Mouse (Mus musculus) CH12F3 (cell line): ENCODE results near the gene Slc12a5.

Experiments
- in situ Hi-C: fragments of 300-500 bp; cut with MboI; formaldehyde crosslinking; loops from 2 replicates; pipeline ENCODE4 v1.14.3; 2020; ENCODE audit warnings: low sequenced_read_pairs

Slc12a5 gene

DNA sequence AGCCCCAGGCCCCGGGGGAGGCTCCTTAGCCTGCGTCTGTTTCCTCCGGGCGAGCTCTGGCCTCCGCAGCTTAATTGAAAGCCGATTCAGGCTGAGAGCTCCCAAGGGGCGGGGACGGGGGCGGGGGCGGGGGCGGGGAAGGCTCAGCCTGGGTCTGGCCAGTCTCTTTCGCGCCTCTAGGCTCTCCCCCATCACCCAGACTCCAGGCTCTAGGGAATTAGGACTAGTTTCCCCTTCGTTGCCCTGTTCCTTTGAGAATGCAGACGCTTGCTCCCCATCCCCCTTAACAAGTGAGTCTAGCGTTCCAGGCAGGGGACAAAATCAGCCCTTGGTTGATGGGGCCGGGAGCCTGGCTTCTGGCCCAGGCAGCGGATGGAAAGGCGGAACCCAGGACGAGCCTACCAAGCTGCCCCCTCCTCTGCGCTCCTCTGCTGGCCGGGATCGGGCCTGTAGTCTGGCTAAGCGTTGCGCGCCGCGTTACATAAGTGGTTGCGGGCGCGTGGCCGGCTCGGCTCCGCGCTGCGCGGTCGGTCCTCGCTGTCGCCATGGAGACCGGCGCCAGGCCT, 10.1 kb downstream of the Slc12a5 start:
- in situ Hi-C loops, result loop anchor here (25.0 kb wide), 1 partner anchor 292 kb away; no protein-coding TSS in a partner anchor

GRCm38 (mm10) chr2:164972646-164973045, 12.0 kb downstream of the Slc12a5 start:
- in situ Hi-C loops, result loop anchor here (25.0 kb wide), 1 partner anchor 290 kb away; no protein-coding TSS in a partner anchor

- in situ Hi-C loops, result no loop called here
These were observed 15.0 kb downstream of the Slc12a5 start for GRCm38 (mm10) chr2:164975611-164976010.

GRCm38 (mm10) chr2:164979749-164980148, 19.1 kb downstream of the Slc12a5 start:
- in situ Hi-C loops, result no loop called here

DNA sequence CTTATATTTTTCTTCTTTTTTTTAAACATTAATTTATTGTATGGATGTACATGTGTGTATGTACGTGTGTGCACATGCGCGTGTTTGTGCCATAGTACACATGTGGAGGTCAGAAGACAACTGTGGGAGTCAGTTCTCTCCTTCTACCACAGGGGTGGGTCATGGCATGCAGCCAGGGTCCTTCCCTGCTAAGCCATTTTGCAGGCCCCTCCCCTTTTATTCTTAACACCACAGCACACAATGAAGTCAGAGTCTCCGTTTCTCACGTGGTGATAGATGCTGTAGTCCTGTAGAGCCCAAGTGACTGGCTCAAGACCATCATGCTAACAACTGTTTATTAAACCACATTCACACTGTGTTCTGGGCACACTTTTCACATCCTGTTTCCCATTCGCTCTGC, 25.4 kb downstream of the Slc12a5 start:
- in situ Hi-C loops, result no loop called here

GRCm38 (mm10) chr2:164986371-164987027, 25.9 kb downstream of the Slc12a5 start:
- in situ Hi-C loops, result no loop called here

DNA sequence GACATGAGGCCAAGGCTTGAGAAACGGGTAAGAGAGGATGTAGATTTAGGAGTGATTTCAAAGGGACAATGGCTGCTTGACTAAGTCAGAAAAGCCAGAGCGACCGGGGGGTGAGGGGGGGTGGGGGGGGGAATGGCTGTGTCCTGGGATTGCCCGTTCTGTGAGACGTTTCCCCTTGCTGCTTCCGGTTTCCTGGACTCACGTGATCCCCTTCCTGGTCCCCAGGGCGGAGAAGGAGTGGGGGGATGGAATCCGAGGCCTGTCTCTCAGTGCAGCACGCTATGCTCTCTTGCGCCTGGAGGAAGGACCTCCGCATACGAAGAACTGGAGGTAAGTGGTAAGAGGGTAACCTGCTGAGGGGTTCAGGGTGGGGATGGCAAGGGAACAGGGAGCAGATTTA, 28.2 kb downstream of the Slc12a5 start:
- in situ Hi-C loops, result no loop called here

DNA sequence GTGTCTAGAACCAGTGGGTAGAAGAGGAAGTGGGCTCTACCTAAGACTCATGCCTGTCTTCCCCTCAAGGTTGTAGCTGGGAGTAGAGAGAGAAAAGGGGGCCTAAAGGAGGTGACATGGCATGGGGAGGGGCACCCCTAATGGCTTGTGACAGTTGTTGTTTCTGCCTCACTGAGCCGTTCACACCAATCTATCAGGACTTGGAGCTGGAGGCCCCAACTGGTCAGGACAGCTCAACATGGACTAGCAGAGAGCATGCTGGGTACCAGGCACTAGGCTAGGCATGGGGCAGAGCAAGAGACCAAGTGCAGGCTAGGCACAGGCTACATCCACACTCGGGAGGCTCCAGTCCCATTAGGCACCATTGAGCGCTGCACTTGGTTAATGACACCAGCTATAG, 30.5 kb downstream of the Slc12a5 start:
- in situ Hi-C loops, result no loop called here

DNA sequence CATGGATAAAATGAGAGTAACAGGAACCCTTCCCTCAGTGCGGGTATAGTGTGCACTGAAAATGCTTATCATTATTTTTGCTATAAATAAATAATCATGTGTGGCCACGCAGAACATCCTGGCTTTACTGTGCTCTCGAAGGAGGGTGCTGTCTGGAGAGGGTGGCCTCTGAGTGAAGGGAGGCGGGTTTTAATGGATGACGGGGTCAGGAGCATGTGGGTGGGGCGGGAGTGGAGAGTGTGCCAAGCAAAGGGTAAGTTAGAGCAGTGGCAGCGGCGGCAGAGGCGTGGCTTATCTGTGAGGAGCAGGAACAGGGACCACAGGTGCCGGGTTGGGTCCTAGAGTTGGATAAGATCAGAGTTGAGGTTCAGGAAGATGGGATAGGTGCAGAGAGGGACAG, 31.2 kb downstream of the Slc12a5 start:
- in situ Hi-C loops, result no loop called here

GRCm38 (mm10) chr2:164994156-164994555, 33.6 kb downstream of the Slc12a5 start:
- in situ Hi-C loops, result no loop called here

- in situ Hi-C loops, result no loop called here
These were observed 34.2 kb downstream of the Slc12a5 start for GRCm38 (mm10) chr2:164994659-164995428.

DNA sequence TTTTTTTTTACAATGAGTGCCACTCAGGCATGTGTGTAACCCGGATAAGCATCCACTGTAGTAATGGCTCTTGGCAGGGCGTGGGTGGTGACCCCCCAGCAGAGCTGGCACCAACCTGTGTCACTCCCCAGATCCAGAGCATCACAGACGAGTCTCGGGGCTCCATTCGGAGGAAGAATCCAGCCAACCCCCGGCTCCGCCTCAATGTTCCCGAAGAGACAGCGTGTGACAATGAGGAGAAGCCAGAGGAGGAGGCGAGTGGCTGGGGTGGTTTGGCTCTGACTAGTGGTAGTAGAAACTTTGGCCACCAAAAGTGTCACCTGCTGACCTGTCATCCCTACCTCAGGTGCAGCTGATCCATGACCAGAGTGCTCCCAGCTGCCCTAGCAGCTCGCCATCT, 35.4 kb downstream of the Slc12a5 start:
- in situ Hi-C loops, result no loop called here

DNA sequence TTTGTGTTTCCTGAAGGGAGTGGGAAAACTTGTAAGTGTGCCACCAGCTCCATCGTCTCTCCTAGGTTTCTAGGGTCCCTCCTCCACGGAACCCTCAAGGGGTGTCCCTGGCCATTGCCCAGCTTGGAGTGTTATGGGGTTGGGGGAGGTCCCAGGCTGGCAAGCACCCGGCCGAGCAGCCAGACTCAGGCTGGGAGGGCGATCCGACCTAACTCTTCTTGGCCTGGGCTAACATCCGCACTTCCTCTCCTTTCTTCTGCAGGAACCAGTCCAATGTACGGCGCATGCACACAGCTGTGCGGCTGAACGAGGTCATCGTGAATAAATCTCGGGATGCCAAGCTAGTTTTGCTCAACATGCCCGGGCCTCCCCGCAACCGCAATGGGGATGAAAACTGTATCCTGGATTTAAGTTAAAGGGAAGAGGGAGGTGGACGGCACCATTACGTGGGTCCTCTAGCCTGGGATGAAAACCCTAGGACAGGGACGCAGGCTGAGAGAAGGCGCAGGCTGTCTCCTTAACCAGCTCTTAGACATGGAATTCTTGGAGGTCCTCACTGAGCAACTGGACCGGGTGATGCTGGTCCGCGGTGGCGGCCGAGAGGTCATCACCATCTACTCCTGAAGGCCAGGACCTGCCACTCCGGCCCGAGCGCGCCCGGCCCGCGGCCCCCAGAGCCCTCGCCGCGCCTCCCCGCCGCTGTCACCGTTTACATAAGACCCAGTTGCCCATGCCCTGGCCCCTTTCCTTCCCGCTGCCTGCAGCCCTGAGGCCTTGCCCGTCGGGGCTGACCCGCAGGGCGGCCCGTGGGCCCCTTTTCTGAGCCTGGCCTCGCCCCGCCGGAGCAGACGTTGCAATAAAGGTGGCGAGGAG, 36.5 kb downstream of the Slc12a5 start:
- in situ Hi-C loops, result no loop called here

GRCm38 (mm10) chr2:164997721-164998428, 37.3 kb downstream of the Slc12a5 start:
- in situ Hi-C loops, result no loop called here

DNA sequence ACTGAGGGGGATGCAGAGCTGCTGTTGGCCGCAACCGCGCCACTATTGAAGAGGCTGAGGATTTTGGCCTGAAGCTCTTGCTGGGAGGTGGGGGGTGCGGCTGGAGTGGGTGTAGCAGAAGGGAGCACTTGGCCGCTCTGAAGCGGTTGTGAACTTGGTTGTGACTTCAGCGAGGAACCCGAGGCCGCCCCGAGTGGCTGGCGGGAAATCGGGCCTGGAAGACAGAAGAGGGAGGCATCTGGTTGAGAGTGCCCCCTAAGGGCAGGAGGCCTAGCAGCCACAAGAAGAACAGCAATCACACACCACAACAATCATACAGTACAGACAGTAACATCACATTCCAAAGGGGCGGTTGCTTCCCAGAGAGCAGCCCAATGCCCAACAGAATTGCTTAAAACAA, 41.4 kb downstream of the Slc12a5 start:
- in situ Hi-C loops, result no loop called here

DNA sequence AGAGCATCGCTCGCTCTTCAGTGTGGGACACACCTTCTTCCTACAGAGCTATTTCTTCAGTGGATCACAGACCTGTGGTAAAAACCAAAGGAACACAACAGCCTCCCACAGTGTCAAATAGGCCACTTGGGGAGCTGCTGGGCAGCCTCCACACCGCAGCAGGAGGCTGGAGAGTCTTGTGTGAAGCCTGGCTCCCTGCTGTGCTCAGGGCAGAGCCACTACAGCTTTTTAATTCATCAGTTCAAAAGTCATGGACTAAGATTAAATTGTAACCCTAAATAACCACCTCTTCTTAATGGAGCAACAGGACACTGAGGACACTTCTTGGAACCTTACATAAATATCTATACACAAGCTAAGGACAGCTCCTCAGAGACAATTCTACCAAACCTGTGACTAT, 42.5 kb downstream of the Slc12a5 start:
- in situ Hi-C loops, result no loop called here

GRCm38 (mm10) chr2:165004237-165004636, 43.6 kb downstream of the Slc12a5 start:
- in situ Hi-C loops, result no loop called here

- in situ Hi-C loops, result no loop called here
These were observed 46.2 kb downstream of the Slc12a5 start for GRCm38 (mm10) chr2:165006813-165007212.

DNA sequence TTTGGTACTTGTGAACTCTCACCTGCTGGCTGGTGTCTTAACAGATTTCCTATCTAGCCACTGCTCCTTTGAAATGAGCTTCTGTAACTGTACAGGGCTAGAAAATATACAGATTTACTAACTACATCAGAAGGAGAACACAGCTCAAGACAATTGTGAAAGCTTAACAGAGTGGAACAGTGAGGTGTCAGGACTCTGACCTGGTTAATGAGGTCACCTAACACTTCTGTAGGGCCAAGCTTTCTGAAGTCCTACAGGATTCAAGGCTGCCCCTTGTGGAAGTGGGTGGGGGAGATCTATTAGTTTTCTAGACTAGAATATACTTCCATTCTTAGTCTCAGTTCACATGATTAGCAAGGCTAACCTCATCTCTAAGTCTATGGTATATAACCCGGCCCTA, 47.4 kb downstream of the Slc12a5 start:
- in situ Hi-C loops, result no loop called here

GRCm38 (mm10) chr2:165009161-165009560, 48.6 kb downstream of the Slc12a5 start:
- in situ Hi-C loops, result no loop called here
